Mouse (Mus musculus) heart, embryonic 11.5 days (tissue): ENCODE data around the gene Lmtk3. TPM values are rescaled to one million over a fixed set of nuclear protein-coding genes. Genes with fewer than 3 reads are reported as not detected.

Source experiments
- ATAC-seq: fragments of 200-750 bp; cut with Nextera tagmentation; replicated peaks from 2 replicates; pipeline ENCODE4 v1.8.0; 2017; ENCODE audit warnings: moderate library complexity; ENCODE audit not compliant: insufficient number of reproducible peaks, low FRiP score, low TSS enrichment
- H3K27ac ChIP-seq: fragments of 300-500 bp; sonication (generic); 2 replicates; pipeline ENCODE4 v1.5.1; 2014; ENCODE audit warnings: mild to moderate bottlenecking, low read depth, low read length
- H3K27me3 ChIP-seq: fragments of 300-500 bp; sonication (generic); 2 replicates; pipeline ENCODE4 v1.6.1; 2014; ENCODE audit warnings: mild to moderate bottlenecking, low read length, mixed read lengths; ENCODE audit not compliant: control insufficient read depth, insufficient read depth
- H3K36me3 ChIP-seq: fragments of 300-500 bp; sonication (generic); 2 replicates; pipeline ENCODE4 v1.6.1; 2014; ENCODE audit warnings: mild to moderate bottlenecking, low read length, moderate library complexity, mixed read lengths; ENCODE audit not compliant: control insufficient read depth, insufficient read depth
- H3K4me1 ChIP-seq: fragments of 300-500 bp; sonication (generic); 2 replicates; pipeline ENCODE4 v1.6.1; 2014; ENCODE audit warnings: low read length; ENCODE audit not compliant: control insufficient read depth, insufficient read depth
- H3K4me2 ChIP-seq: fragments of 300-500 bp; sonication (generic); 2 replicates; pipeline ENCODE4 v1.6.1; 2014; ENCODE audit warnings: mild to moderate bottlenecking, moderate library complexity
- H3K4me3 ChIP-seq: fragments of 300-500 bp; sonication (generic); 2 replicates; pipeline ENCODE4 v1.5.1; 2014; ENCODE audit warnings: low read depth, low read length
- H3K9ac ChIP-seq: fragments of 300-500 bp; sonication (generic); 2 replicates; pipeline ENCODE4 v1.6.1; 2014; ENCODE audit warnings: mild to moderate bottlenecking, low read depth, low read length, moderate library complexity
- H3K9me3 ChIP-seq: fragments of 300-500 bp; sonication (generic); replicated peaks from 2 replicates; pipeline ENCODE4 v1.6.1; 2016; ENCODE audit warnings: low read length; ENCODE audit not compliant: control insufficient read depth
- WGBS: fragments of 180-500 bp; shearing (Covaris S2); extraction: QIAGEN DNeasy Blood & Tissue Kit; methylation state at CpG from one replicate; pipeline ENCODE4 v1.1.7; 2014; ENCODE audit not compliant: insufficient replicate concordance; 5-methylcytosine and 5-hydroxymethylcytosine counted together
- polyA plus RNA-seq: library from polyadenylated mRNA; unstranded; fragments of >200 nt; fragmentation: Nextera tagmentation; extraction: Ambion mirVana; gene quantifications from 2 replicates; pipeline ENCODE4 v1.2.1, GENCODE M21; 2014

The Lmtk3 gene
- polyA plus RNA-seq, 1 experiment from 2014 or later: 1.1 TPM

DNA sequence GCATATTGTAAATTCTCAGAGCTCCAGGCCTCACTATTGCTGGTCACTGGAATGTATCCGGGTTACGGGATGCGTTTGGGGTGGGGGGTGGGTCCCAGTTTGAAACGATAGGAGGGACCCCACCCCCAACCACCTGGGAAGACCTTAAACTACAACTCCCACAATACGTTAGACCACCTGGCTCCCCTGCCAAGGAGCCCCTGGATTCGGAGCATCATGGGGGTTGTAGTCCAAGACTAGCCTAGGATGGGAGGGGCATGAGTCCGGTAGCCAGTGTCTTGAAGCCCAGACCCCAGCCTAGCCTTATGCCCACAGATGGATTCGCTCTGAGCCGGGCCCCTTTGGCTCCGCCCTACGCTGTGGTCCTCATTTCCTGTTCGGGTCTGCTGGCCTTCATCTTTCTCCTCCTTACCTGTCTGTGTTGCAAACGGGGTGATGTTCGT, 2.6 kb downstream of the Lmtk3 start:
- H3K9ac ChIP-seq: no peak overlapping the region; the same call in 1 of the 2 replicates
- peak overlapping the region; percentile 77 for H3K4me2 ChIP-seq
- H3K4me1 ChIP-seq: peaks cover 9% of the 10 kb centered on the region; the same call in 1 of the 2 replicates
- H3K27me3 ChIP-seq: peaks cover 50% of the 10 kb centered on the region
- WGBS: 1% methylated on average over 14 of the region's 14 CpGs
- 0 out of 2 replicates have a peak, but pooled peaks have one; percentile 39 for ATAC-seq
- H3K36me3 ChIP-seq: no peaks in the 10 kb centered on the region
- peak overlapping the region; percentile 52 for H3K4me3 ChIP-seq
- H3K27ac ChIP-seq: no peak overlapping the region
- H3K9me3 ChIP-seq: no peaks in the 10 kb centered on the region

DNA sequence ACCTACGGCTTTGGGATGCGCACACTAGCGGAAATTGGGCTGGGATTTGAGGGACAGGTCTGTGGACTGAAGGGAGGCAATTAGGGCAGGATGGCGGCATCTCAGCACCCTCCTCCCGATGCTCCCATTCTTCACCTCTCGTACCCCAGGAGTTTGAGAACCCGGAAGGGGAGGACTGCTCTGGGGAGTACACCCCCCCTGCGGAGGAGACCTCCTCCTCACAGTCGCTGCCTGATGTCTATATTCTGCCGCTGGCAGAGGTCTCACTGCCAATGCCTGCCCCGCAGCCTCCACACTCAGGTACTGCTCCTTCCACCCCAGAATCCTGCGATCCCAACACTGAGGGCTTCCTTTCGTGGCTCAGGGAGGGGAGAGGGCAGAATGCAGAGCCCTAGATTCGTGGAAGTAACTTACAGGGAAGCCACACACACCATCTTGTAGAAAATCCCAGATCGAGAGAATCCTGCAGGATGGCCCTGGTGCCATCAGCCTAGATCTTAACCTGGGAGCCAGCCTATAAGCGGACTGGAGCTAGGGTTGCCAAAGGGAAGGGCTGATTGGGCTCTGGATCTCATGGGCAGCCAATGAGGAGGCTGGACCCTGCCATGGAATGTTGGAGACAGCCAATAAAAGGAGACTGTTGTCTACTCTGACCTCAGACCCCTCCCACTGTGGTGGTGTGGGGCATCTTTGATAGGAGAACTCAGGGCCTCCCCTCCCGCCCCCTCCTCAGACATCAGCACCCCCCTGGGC, 3.3 kb downstream of the Lmtk3 start:
- WGBS: 6% methylated on average over 16 of the region's 17 CpGs
- peaks cover 51% of the 10 kb centered on the region for H3K27me3 ChIP-seq
- H3K9ac ChIP-seq: no peak overlapping the region
- peak overlapping the region; percentile 77 for H3K4me2 ChIP-seq
- 0 out of 2 replicates have a peak, but pooled peaks have one; percentile 13 for ATAC-seq
- no peaks in the 10 kb centered on the region for H3K9me3 ChIP-seq
- H3K36me3 ChIP-seq: no peaks in the 10 kb centered on the region
- no peak overlapping the region for H3K27ac ChIP-seq
- peaks cover 9% of the 10 kb centered on the region; the same call in 1 of the 2 replicates for H3K4me1 ChIP-seq
- H3K4me3 ChIP-seq: peak overlapping the region; percentile 52

DNA sequence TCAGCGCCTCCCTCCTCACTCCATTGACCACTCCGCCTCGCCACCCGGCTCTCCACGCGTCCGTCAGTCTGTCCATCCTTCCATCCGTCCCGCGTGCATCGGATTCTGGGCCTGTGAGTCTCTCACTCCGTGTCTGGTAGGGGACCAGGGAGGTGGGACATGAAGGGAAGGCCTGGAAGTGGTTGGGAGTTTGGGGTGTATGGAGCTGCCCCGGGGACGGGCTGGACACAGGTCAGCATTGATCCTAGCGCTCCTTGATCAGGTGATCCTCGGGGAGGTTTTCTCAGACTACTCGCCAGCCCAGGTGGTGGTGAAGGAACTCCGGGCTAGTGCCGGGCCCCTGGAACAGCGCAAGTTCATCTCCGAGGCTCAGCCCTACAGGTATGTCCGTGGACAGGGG, 4.1 kb downstream of the Lmtk3 start:
- Histone ChIP-seq H3K4me2 (no peak overlapping the region), H3K4me1 (peaks cover 9% of the 10 kb centered on the region; the same call in 1 of the 2 replicates), H3K4me3 (no peak overlapping the region), H3K9me3 (no peaks in the 10 kb centered on the region), H3K27ac (no peak overlapping the region), H3K36me3 (no peaks in the 10 kb centered on the region), H3K27me3 (peaks cover 51% of the 10 kb centered on the region), H3K9ac (no peak overlapping the region)
- 72% methylated on average over 22 of the region's 22 CpGs for WGBS
- ATAC-seq: no peak

GRCm38 (mm10) chr7:45790721-45791120, 7.2 kb downstream of the Lmtk3 start:
- H3K4me3 ChIP-seq: no peak overlapping the region
- no peak overlapping the region for H3K27ac ChIP-seq
- WGBS: 54% methylated on average over 6 of the region's 6 CpGs
- H3K4me1 ChIP-seq: no peaks in the 10 kb centered on the region; the same call in 1 of the 2 replicates
- no peak for ATAC-seq
- no peaks in the 10 kb centered on the region; the same call in 1 of the 2 replicates for H3K36me3 ChIP-seq
- peaks cover 59% of the 10 kb centered on the region for H3K27me3 ChIP-seq
- H3K4me2 ChIP-seq: no peak overlapping the region
- no peaks in the 10 kb centered on the region for H3K9me3 ChIP-seq
- H3K9ac ChIP-seq: no peak overlapping the region

DNA sequence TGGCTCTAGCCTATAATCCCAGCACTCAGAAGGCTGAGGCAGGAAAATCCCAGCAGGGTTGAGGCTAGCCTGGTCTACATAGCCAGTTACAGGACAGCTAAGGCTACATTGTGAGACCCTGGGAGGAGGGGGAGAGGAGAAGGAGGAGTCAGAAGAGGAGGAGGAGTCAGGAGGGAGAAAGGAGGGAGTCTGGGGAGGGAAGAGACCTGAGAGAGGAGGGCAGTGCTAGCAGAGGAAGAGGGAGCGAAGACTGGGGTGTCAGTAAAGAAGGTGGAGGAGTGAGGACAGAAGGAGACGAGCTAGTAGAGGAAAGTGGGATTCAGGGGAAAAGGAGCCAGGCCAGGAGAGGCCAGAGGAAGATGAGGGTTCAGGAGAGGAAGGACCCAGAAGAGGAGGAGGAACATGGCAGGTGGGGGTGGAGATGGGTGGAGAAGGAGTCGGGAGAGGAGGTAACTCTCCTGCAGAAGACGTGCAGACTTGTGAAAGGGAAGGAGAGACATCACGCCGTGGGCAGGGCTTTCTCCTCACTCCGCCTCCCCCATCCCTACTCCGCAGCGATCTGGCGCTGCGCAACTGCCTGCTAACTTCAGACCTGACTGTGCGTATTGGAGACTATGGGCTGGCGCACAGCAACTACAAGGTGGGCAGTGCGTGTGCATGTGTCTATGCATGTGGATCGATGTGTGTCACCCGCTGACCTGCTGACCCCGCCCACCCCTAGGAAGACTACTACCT, 8.4 kb downstream of the Lmtk3 start:
- Histone ChIP-seq H3K4me2 (no peak overlapping the region), H3K27me3 (peaks cover 56% of the 10 kb centered on the region), H3K9me3 (no peaks in the 10 kb centered on the region), H3K9ac (no peak overlapping the region), H3K36me3 (no peaks in the 10 kb centered on the region; the same call in 1 of the 2 replicates), H3K4me3 (no peak overlapping the region), H3K4me1 (no peaks in the 10 kb centered on the region), H3K27ac (no peak overlapping the region)
- no peak for ATAC-seq
- 62% methylated on average over 17 of the region's 17 CpGs for WGBS

GRCm38 (mm10) chr7:45793240-45793639, 9.7 kb downstream of the Lmtk3 start:
- H3K4me3 ChIP-seq: no peak overlapping the region
- no peaks in the 10 kb centered on the region for H3K9me3 ChIP-seq
- H3K27ac ChIP-seq: no peak overlapping the region
- 0 out of 2 replicates have a peak, but pooled peaks cover 3% of the 10 kb centered on the region for H3K4me1 ChIP-seq
- no peak overlapping the region for H3K9ac ChIP-seq
- H3K4me2 ChIP-seq: no peak overlapping the region
- peaks cover 61% of the 10 kb centered on the region for H3K27me3 ChIP-seq
- WGBS: 65% methylated on average over 24 of the region's 24 CpGs
- H3K36me3 ChIP-seq: no peaks in the 10 kb centered on the region; the same call in 1 of the 2 replicates
- ATAC-seq: no peak

DNA sequence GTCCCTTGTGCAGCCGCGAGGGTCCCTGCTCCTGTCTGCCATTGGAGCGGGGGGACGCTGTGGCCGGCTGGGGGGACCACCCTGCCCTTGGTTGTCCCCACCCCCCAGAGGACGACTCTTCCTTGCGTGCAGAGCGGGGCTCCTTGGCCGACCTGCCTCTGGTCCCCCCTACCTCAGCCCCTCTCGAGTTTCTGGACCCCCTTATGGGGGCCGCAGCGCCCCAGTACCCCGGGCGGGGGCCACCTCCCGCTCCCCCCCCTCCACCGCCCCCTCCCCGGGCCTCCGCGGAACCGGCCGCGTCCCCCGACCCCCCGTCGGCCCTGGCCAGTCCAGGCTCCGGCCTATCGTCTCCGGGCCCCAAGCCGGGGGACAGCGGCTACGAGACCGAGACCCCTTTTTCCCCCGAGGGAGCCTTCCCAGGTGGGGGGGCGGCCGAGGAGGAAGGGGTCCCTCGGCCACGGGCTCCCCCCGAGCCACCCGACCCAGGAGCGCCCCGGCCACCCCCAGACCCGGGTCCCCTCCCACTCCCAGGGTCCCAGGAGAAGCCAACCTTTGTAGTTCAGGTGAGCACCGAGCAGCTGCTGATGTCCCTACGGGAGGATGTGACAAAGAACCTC, 10.5 kb downstream of the Lmtk3 start:
- no peak overlapping the region for H3K27ac ChIP-seq
- no peaks in the 10 kb centered on the region; the same call in 1 of the 2 replicates for H3K36me3 ChIP-seq
- H3K9me3 ChIP-seq: no peaks in the 10 kb centered on the region
- 73% methylated on average over 29 of the region's 44 CpGs for WGBS
- peaks cover 69% of the 10 kb centered on the region for H3K27me3 ChIP-seq
- no peak overlapping the region for H3K4me3 ChIP-seq
- peaks cover 8% of the 10 kb centered on the region; the same call in 1 of the 2 replicates for H3K4me1 ChIP-seq
- no peak for ATAC-seq
- H3K4me2 ChIP-seq: no peak overlapping the region
- H3K9ac ChIP-seq: no peak overlapping the region

DNA sequence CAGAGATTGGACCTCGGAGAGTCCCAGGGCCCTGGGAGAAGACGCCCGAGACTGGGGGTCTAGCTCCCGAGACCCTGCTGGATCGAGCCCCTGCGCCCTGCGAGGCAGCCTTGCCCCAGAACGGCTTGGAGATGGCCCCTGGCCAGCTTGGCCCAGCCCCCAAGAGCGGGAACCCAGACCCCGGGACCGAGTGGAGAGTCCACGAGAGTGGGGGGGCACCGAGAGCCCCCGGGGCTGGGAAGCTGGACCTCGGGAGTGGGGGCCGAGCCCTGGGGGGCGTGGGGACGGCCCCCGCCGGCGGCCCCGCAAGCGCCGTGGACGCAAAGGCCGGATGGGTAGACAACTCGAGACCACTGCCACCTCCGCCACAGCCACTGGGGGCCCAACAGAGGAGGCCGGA, 11.4 kb downstream of the Lmtk3 start:
- no peak overlapping the region for H3K4me2 ChIP-seq
- WGBS: 82% methylated on average over 29 of the region's 29 CpGs
- H3K27me3 ChIP-seq: peaks cover 73% of the 10 kb centered on the region
- H3K27ac ChIP-seq: no peak overlapping the region
- no peaks in the 10 kb centered on the region; the same call in 1 of the 2 replicates for H3K36me3 ChIP-seq
- ATAC-seq: no peak
- peaks cover 8% of the 10 kb centered on the region; the same call in 1 of the 2 replicates for H3K4me1 ChIP-seq
- H3K9me3 ChIP-seq: no peaks in the 10 kb centered on the region
- no peak overlapping the region for H3K4me3 ChIP-seq
- no peak overlapping the region for H3K9ac ChIP-seq
